Mouse (Mus musculus) bone marrow, adult 2 months (tissue): ENCODE measurements at regions not wholly inside any gene's neighbourhood (a gene's known extent, or its start where the extent isn't known, plus 50 kb on each side); places are given as distances from the start of the nearest gene placed in this dataset.

Experiments used
- H3K27ac ChIP-seq: fragments of 200-500 bp; 2 replicates; pipeline ENCODE4 v1.5.1; 2012; ENCODE audit warnings: low read depth, mild to moderate bottlenecking, control low read depth, inconsistent platforms, low read length; ENCODE audit not compliant: control insufficient read depth, poor library complexity, insufficient read depth
- H3K4me1 ChIP-seq: fragments of 200-500 bp; 2 replicates; pipeline ENCODE4 v1.6.1; 2011; ENCODE audit warnings: low read length; ENCODE audit not compliant: control insufficient read depth, insufficient read depth
- H3K4me3 ChIP-seq: fragments of 200-500 bp; replicated peaks from 2 replicates; pipeline ENCODE3; 2011; ENCODE audit warnings: mild to moderate bottlenecking, low read depth, low read length, control low read depth; ENCODE audit not compliant: control insufficient read depth
- CTCF ChIP-seq: fragments of 200-500 bp; IDR thresholded peaks from 2 replicates; pipeline ENCODE4 v1.5.1; 2011; ENCODE audit warnings: low read length, control low read depth; ENCODE audit not compliant: control insufficient read depth, insufficient read depth
- POLR2A ChIP-seq: fragments of 200-500 bp; IDR thresholded peaks from 2 replicates; pipeline ENCODE4 v1.6.1; 2011; ENCODE audit warnings: low read depth, mild to moderate bottlenecking, control low read depth, low read length, borderline replicate concordance; ENCODE audit not compliant: control insufficient read depth
- WGBS: fragments of 180-500 bp; shearing (Covaris S2); methylation state at CpG from one replicate; pipeline ENCODE4 v1.1.7; 2018; 5-methylcytosine and 5-hydroxymethylcytosine counted together

DNA sequence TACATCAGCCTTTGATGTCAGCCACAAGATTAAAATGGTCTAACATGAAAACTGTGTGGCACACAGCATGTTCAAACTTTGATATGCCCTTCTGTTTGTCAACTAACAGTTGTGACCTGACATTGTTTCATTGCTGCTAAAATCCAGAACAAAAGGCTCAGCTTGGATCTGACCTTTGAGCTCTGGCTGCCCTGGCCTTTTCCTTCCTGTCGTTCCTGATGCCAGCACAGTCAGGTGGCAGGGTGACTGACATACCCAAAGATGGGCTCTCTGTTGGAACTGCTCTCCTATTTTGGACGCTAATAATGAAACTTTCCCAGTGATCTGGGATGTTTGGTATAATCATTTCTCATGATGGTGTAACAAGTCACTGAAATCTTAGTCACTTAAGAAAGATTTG, 416.8 kb upstream of the Mki67 start:
- H3K27ac ChIP-seq, result no peak overlapping the region
- WGBS, result 59% methylated on average over 2 of the region's 2 CpGs
- no peak for TF ChIP-seq POLR2A
- no peak for TF ChIP-seq CTCF
- H3K4me1 ChIP-seq, result no peaks in the 10 kb centered on the region
- H3K4me3 ChIP-seq, result no peak overlapping the region

DNA sequence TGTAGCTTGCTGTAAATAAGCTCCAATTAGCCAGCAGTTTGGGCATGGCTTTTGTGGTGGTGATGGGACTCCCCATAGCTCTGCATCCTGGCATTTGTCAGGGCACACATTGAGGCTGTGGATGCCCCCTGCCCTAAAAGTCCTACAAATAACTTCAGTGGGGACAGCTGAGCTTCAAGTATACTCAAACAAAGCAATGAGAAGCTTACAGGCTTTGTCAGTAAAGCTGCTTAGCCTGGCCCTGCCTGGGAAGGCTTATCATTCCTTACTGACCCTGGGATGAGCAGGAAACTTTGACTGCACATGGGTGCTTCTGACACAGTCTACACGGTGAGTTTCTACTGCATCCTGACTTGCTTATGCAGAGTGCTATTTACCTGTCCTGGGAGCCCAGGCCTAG, 420.5 kb upstream of the Mki67 start:
- WGBS, result 82% methylated on average over 1 of the region's 1 CpGs
- TF ChIP-seq CTCF (no peak), POLR2A (no peak)
- no peaks in the 10 kb centered on the region for H3K4me1 ChIP-seq
- no peak overlapping the region for H3K27ac ChIP-seq
- H3K4me3 ChIP-seq, result no peak overlapping the region

DNA sequence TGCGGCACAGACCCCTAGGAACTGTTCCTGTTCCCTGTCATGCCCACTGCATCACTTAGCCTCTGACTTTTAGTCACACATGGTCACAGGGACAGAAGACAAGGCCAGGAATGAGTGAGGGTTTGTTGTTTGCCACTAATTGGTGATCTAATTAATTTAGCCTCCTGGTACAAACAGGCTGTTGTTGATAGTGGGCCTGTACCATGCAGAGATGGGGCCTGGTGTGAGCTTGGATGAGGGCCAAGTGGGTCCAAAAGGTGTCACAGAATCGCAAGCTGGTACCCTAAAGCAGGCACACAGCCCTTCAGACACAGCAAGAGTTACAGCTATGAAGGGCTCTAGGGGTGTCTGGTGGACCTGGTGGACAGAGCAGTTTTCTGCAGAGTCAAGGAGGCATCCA, 421.2 kb upstream of the Mki67 start:
- WGBS, result 75% methylated on average over 2 of the region's 2 CpGs
- no peak overlapping the region for H3K27ac ChIP-seq

DNA sequence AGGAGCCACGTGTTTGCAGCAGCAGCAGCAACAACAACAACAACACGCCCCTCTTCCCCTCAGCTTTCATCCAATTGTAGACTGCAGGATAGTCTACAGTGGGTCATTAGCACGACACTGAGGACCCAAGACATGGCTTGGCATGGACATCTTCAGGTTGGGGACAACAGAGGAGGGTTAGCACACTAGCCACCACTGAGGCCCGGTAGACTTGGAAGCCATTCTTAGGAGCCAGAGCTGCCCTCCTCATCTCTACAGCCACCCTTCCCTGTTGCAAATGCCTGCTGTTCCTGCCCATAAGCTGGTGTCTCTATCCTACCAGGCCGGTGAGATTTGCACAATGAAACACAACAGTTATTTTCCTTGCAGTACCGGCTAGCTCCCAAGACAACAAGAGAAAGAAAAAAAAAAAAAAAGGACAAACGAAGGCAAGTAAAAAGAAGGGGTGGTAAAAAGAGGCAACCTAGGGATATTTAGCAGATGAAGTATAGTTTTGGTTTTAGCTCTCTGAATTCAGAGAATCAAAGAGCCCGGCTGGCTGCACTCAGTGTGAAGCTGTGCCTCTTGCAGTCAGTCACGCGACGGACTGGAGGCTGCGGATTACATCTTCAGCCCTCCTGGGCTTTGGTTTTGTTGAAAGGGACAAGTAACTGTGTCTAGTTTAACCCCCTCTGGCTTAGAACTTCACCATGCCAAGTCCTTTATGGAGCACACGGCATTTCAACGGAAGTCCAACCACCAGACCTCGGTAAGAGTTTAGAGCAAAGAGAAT, 421.9 kb upstream of the Mki67 start:
- WGBS, result 83% methylated on average over 15 of the region's 15 CpGs

More for the DNA sequence above, 421.2 kb upstream of the Mki67 start:
- no peak overlapping the region for H3K4me3 ChIP-seq
- no peaks in the 10 kb centered on the region for H3K4me1 ChIP-seq
- TF ChIP-seq CTCF (no peak), POLR2A (no peak)

DNA sequence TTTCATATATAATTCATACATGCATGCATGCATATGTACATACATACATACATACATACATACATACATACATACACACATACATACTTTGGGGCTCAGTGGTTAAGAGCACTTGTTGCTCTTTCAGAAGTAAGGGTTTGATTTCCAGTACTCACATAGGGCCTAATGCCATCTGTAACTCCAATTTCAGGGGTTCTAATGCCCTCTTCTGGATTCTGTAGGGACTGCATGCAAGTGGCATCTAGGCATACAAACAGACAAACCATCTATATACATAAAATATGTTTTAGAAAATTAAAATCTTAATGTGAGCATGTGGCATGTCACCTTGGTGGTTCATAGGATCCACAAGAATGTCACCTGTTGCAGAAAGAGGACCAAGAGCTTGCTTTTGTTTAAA, 426.7 kb upstream of the Mki67 start:
- H3K27ac ChIP-seq, result no peak overlapping the region
- H3K4me3 ChIP-seq, result no peak overlapping the region
- no peak for TF ChIP-seq POLR2A
- no peak for TF ChIP-seq CTCF
- no peaks in the 10 kb centered on the region for H3K4me1 ChIP-seq

More for the DNA sequence above, 421.9 kb upstream of the Mki67 start:
- TF ChIP-seq CTCF (no peak), POLR2A (no peak)
- H3K4me1 ChIP-seq, result no peaks in the 10 kb centered on the region
- no peak overlapping the region for H3K27ac ChIP-seq
- H3K4me3 ChIP-seq, result no peak overlapping the region

DNA sequence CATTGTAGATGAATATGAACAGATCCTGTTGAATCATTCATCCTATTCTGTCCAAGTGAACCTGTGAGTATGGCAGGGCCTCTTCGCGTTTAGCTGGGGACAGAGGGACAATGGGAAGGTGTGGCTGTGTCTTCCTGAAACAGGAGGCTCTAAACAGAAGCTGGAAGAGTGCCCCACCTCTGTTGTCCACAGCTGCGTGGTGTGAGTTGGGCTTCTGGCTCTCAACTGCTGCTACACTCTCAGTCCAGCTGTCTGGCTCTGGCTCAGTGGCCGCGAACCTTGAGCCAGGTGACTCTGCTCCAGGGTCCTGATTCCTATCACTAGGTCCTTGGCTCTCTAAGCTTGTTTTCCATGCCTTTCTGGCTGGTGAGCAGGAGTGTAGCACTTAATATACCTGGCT, 434.0 kb upstream of the Mki67 start:
- no peaks in the 10 kb centered on the region; the same call in 1 of the 2 replicates for H3K4me1 ChIP-seq

DNA sequence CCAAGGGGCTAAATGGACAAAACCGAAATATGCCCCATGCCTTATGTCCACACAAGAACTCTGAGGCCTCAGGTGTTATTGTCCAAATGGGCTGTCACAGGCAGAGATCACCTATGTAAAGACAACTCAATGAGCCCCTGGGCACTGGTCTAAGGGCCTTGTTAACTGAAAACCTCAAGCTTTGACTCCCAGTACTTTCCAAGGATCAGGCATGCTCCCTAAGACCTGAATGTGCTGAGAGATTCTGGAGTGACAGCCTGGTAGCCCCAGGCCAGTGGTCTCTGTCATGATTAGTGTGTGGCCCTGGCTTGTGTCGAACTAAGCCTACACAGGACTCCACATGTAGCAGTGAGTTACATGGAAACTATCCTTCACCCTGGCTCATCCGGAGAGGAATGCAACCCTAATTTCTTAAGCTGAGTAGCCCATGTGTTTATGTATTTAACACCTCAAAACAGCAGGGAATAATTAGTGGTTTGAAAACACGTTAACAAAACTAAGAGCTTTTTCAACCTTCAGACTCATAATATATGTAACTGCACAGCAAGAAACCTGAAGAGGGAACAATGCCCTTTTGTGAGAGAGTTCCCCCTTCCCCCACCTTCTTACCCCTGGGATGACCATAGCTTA, 435.3 kb upstream of the Mki67 start:
- no peak for TF ChIP-seq POLR2A
- Histone ChIP-seq H3K27ac (no peak overlapping the region), H3K4me3 (no peak overlapping the region), H3K4me1 (no peaks in the 10 kb centered on the region; the same call in 1 of the 2 replicates)
- 76% methylated on average over 4 of the region's 4 CpGs for WGBS

More for the DNA sequence above, 434.0 kb upstream of the Mki67 start:
- no peak for TF ChIP-seq CTCF
- TF ChIP-seq POLR2A, result no peak
- WGBS, result 69% methylated on average over 5 of the region's 5 CpGs
- no peak overlapping the region for H3K4me3 ChIP-seq
- H3K27ac ChIP-seq, result no peak overlapping the region

DNA sequence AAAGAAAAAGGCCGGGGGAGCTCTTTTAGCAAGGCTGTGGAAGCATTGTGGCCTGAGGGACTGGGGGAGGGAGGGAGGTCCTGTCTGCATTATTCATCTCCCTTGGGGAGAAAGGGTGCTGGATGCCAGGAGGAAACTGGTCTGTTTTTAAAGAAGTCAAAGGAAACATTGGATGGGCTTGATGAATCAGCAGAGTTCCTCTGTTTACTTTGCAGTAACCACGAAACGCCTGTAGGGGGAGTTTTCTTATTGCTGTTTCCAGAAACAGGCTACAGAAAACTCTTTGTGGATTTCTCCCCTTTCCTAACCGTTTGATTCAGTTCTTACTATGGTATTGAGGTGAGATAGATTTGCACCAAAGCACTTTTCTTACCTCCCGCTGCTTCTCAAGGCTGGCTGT, 436.3 kb upstream of the Mki67 start:
- 27% methylated on average over 5 of the region's 5 CpGs for WGBS
- Histone ChIP-seq H3K4me3 (no peak overlapping the region), H3K4me1 (no peaks in the 10 kb centered on the region; the same call in 1 of the 2 replicates), H3K27ac (no peak overlapping the region)
- TF ChIP-seq POLR2A, result no peak
- no peak for TF ChIP-seq CTCF
